Mouse (Mus musculus) heart, postnatal 14 days (tissue): ENCODE data around the gene Rfx3. TPM values are rescaled to one million over a fixed set of nuclear protein-coding genes. Genes with fewer than 3 reads are reported as not detected.

Experiments
- DNase-seq, 2 experiments: peaks; one replicate each; pipeline ENCODE4 v3.0.0; 2021 to 2022
- intact Hi-C: fragments of 180-260 bp; cut with DNase I; formaldehyde crosslinking; loops from one replicate; pipeline ENCODE4 v1.15.1; 2025
- total RNA-seq, 2 experiments: library from RNA; stranded (reverse); gene quantifications; 2 replicates each; pipeline ENCODE4 v1.2.3; 2021

Gene Rfx3
- total RNA-seq, 2 experiments from 2014 or later, result 4.7 to 6.0 TPM

DNA sequence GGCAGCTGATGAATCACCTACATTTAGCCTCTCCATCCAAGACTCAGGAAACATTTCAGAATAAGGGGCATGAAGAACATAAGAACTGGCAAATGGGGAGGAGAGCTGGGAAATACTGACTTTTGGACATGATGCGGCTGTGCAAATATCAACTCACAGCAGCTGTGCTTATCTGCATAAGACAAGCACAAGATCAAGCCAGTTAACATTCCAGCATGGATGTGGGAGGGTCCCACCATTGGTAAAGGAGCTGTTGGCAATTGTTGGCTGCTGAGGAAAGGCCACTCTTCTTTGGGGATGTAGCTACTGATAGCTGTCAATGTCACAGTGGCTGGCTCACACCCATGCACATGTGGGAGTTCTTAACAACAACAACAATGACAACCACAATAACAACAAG lies 263.7 kb downstream of the Rfx3 start:
- intact Hi-C loops, result no loop called here
- DNase-seq, result no peak

DNA sequence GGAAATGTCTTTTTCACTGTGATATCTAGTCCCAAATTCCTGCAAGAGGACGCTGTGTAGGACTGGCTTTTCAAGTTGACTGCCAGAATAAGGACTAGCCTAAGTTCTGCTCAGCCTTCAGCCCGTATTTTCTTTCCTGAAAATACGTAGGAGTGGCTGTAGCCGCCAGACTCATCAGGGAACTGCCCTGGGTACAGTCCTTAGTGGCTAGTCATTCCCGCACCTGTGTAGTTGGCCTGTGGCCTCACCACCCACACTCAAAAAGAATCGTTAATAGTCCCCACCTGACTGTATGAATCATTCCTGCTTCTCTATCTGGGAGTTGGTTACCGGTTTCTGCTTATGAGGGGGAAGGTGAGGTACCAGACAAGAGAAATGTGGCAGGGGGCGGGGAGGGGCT lies 272.1 kb downstream of the Rfx3 start:
- no peak for DNase-seq
- intact Hi-C loops, result no loop called here

DNA sequence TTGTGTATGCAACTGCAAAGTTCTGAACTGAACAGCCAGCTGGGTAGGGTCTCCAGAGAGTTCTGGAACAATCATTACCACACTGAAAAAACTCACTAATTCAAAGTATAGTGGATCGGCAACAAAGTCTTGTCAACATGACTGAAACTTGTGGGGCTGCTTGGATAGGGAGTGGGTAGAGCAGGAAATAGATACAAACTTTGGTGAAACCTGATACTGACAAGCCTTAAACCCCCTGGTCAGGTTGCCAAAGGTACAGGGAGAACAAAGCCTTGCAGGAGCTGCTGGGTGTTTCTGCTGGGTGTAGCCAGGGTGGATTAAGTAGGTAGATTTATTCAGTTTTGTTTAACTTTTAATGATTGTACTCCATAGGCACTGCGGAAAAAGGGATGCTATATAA lies 274.4 kb downstream of the Rfx3 start:
- intact Hi-C loops, result no loop called here
- no peak for DNase-seq

DNA sequence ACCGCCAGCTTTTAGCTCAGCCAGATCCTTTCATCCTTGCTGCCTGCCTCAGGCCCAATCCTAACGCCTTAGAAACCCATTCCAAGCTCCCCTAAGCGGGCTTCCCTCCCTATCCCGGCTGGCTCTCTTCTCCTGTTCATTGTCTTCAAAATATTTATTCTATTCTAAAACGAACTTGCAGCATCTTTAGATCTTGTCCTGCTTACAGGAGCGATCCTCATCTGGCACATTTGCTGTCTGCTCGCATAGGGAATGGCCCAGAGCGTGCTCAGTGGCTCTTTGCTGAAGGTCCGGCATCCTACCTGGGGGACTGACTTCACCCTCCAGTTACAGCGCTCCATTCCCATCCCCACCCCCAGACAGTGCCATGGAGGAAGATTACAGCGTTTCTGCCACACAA lies 292.0 kb downstream of the Rfx3 start:
- intact Hi-C loops, result no loop called here
- no peak for DNase-seq

DNA sequence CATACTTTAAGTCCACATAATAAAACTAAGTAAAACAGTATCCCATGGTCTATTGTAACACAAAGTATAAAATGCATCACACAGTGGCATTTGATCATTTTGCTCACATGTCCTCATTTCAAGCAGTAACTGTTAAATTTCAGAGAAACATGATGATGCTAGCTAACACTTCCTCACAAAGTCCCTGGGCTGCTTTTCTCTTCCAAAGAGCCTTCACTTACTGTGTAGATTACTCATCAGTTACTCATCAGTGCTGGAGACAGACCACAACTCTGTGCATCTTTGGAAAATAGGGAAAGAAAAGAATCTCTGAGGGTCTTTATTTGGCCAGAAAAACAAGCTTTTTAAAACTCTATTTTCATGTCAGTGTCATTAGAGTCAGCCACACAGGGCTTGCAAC lies 294.7 kb downstream of the Rfx3 start:
- no peak for DNase-seq
- intact Hi-C loops, result no loop called here
